Mouse (Mus musculus) kidney, adult 2 months (tissue): Measurements from ENCODE around the gene Gnaq.

Source experiments
- CTCF ChIP-seq: fragments of 200-500 bp; conservative IDR thresholded peaks from 2 replicates; pipeline ENCODE4 v1.5.1; 2011; ENCODE audit warnings: low read depth, mild to moderate bottlenecking, control low read depth, low read length, moderate library complexity, mixed read lengths; ENCODE audit not compliant: insufficient read depth, insufficient read length
- POLR2A ChIP-seq: fragments of 200-500 bp; IDR thresholded peaks from one replicate; pipeline ENCODE4 v1.6.1; 2011; ENCODE audit warnings: low read depth, low read length, control low read depth

- TF ChIP-seq POLR2A (no peak), CTCF (no peak)
These were observed 129.7 kb downstream of the Gnaq start for GRCm38 (mm10) chr19:16262340-16262739.
